19 mouse cellular contexts compared by ENCODE assay signal in genomic region chr12:76336111-76336965, GRCm38 (mm10). TPM values are rescaled to one million over a fixed set of nuclear protein-coding genes. Genes with fewer than 3 reads are reported as not detected.
A peak's percentile ranks its signal among the peaks of the same experiment; 100 is the strongest.
DNase-seq lines count a peak whose midpoint lies in the region; ATAC-seq and TF ChIP-seq lines count a peak whose summit lies in the region.
"Had no signal": no experiment of that assay in that cellular context is flagged by ENCODE, and none has a peak within 500 bp of the region (broad histone marks: within the 10 kb centered on the region; RNA-seq: fewer than 3 reads in every experiment).

No protein-coding gene starts in this region.

- H3K4me3 ChIP-seq in lung, embryonic 14.5 days (ENCODE audit: low read depth, low read length): no peak overlapping the region
- H3K4me3 ChIP-seq: embryonic facial prominence, embryonic 12.5 days; forebrain, embryonic 15.5 days; heart, adult 2 months; heart, embryonic 15.5 days; hindbrain, embryonic 12.5 days had no signal

- peak overlapping the region; percentile 8; the same call in 1 of the 2 replicates for H3K27ac ChIP-seq in lung, embryonic 14.5 days (ENCODE audit: low read depth)
- H3K27ac ChIP-seq: embryonic facial prominence, embryonic 12.5 days; forebrain, embryonic 15.5 days; heart, adult 2 months; heart, embryonic 15.5 days; hindbrain, embryonic 12.5 days had no signal

- H3K4me2 ChIP-seq in lung, embryonic 14.5 days: no peak overlapping the region
- H3K4me2 ChIP-seq: embryonic facial prominence, embryonic 12.5 days; forebrain, embryonic 15.5 days; heart, embryonic 11.5 days; heart, embryonic 15.5 days; hindbrain, embryonic 12.5 days had no signal

- no peaks in the 10 kb centered on the region for H3K27me3 ChIP-seq in lung, embryonic 14.5 days (ENCODE audit: insufficient read depth, low read length)
- H3K27me3 ChIP-seq: embryonic facial prominence, embryonic 12.5 days; forebrain, embryonic 15.5 days; heart, embryonic 15.5 days; hindbrain, embryonic 12.5 days had no signal

- TF ChIP-seq CTCF in lung, embryonic 14.5 days (IDR thresholded peaks at IDR 0.05; ENCODE audit: low read depth): no peak

- no peak for ATAC-seq in lung, embryonic 14.5 days (ENCODE audit: insufficient read depth)
- peak; percentile 56 for ATAC-seq in megakaryocyte-erythroid progenitor cell, adult 5-6 weeks (replicated peaks; ENCODE audit: low FRiP score, low TSS enrichment, poor library complexity, severe bottlenecking)
- ATAC-seq: forebrain, embryonic 15.5 days; hindbrain, embryonic 16.5 days had no signal

- no peaks in the 10 kb centered on the region for H3K9me3 ChIP-seq in lung, embryonic 14.5 days (ENCODE audit: low read depth, low read length)
- H3K9me3 ChIP-seq: embryonic facial prominence, embryonic 12.5 days; forebrain, embryonic 15.5 days; heart, embryonic 15.5 days; hindbrain, embryonic 12.5 days had no signal

- DNase-seq in lung, embryonic 14.5 days: no peak
- no peak for DNase-seq in lung, postnatal 14 days
- peak; percentile 34 for DNase-seq in R1 (ENCODE audit: low read depth, low spot score)
- peak; percentile 44 for DNase-seq in ZHBTc4 (ENCODE audit: low read depth, low spot score)
- DNase-seq in layer of hippocampus, adult 8-10 months (ENCODE audit: low spot score in 2 of 2): no peak
- DNase-seq: adrenal gland, postnatal 10 days; cerebellum, adult 11 months; cerebellum, adult 8-10 months; cerebellum, postnatal 25 days; gastrocnemius, postnatal 36 days; heart, adult 2 months; heart, postnatal 36 days had no signal

- WGBS in lung, embryonic 14.5 days: 65% methylated on average over 17 of the region's 17 CpGs

- no peak overlapping the region for H3K9ac ChIP-seq in lung, embryonic 14.5 days
- H3K9ac ChIP-seq: embryonic facial prominence, embryonic 12.5 days; forebrain, embryonic 15.5 days; heart, embryonic 15.5 days; hindbrain, embryonic 12.5 days had no signal

- H3K4me1 ChIP-seq in lung, embryonic 14.5 days (ENCODE audit: insufficient read depth): no peaks in the 10 kb centered on the region
- H3K4me1 ChIP-seq: embryonic facial prominence, embryonic 12.5 days; forebrain, embryonic 15.5 days; hindbrain, embryonic 12.5 days had no signal

- no peaks in the 10 kb centered on the region for H3K36me3 ChIP-seq in lung, embryonic 14.5 days (ENCODE audit: insufficient read depth)
- H3K36me3 ChIP-seq: embryonic facial prominence, embryonic 12.5 days; forebrain, embryonic 15.5 days; heart, embryonic 15.5 days; hindbrain, embryonic 12.5 days had no signal

RNA-seq across cellular contexts. Expression of gene Akap5, which starts 11.6 kb away (rescaled TPM):
- 24.2 and 25.7 TPM in 2 replicates for polyA plus RNA-seq in lung, embryonic 14.5 days (2014; fragmentation: Nextera tagmentation; extraction: Ambion mirVana)
- total RNA-seq in megakaryocyte-erythroid progenitor cell, adult 5-6 weeks (2014; fragmentation: Nextera tagmentation): 1.2 and 2.6 TPM in 2 replicates
- total RNA-seq in megakaryocyte-erythroid progenitor cell, adult 5-6 weeks (2017): 2.1 and 4.8 TPM in 2 replicates
- total RNA-seq in layer of hippocampus, adult 8-10 months (2022): 10 to 100 TPM; 51.1 to 58.4 (median 57.0) TPM

RNA-seq across cellular contexts. Expression of gene Zbtb25, which starts 33.1 kb away (rescaled TPM):
- polyA plus RNA-seq in lung, embryonic 14.5 days (2014; fragmentation: Nextera tagmentation; extraction: Ambion mirVana): 18.4 and 19.4 TPM in 2 replicates
- total RNA-seq in megakaryocyte-erythroid progenitor cell, adult 5-6 weeks (2014; fragmentation: Nextera tagmentation): 22.0 and 22.1 TPM in 2 replicates
- 15.6 and 20.6 TPM in 2 replicates for total RNA-seq in megakaryocyte-erythroid progenitor cell, adult 5-6 weeks (2017)
- total RNA-seq in layer of hippocampus, adult 8-10 months (2022): 10 to 100 TPM; 19.4 to 22.5 (median 19.9) TPM

RNA-seq across cellular contexts. Expression of gene Zbtb1, which starts 33.7 kb away (rescaled TPM):
- polyA plus RNA-seq in lung, embryonic 14.5 days (2014; fragmentation: Nextera tagmentation; extraction: Ambion mirVana): 12.6 and 13.2 TPM in 2 replicates
- 21.1 and 28.4 TPM in 2 replicates for total RNA-seq in megakaryocyte-erythroid progenitor cell, adult 5-6 weeks (2014; fragmentation: Nextera tagmentation)
- 25.0 and 35.6 TPM in 2 replicates for total RNA-seq in megakaryocyte-erythroid progenitor cell, adult 5-6 weeks (2017)
- total RNA-seq in layer of hippocampus, adult 8-10 months (2022): 1 to 10 TPM; 7.2 to 8.1 (median 7.5) TPM

Comparison
In these comparisons a context has a peak if more than half of its experiments do, and no peak if none do; other contexts are left out.
1. DNase-seq: peak in R1 (single experiment) and ZHBTc4 (single experiment); none in lung, embryonic 14.5 days (single experiment), lung, postnatal 14 days (single experiment) and layer of hippocampus, adult 8-10 months (0 of 2).
2. RNA of gene Akap5, which starts 11.6 kb away (total RNA-seq): 51.1 to 58.4 TPM in layer of hippocampus, adult 8-10 months; 1.2 to 4.8 TPM in megakaryocyte-erythroid progenitor cell, adult 5-6 weeks; every median in the first group is over 4 times any median in the second.